Mouse (Mus musculus) bone marrow macrophage, adult 2 months (primary cell): ENCODE data around the gene Dcaf10. TPM values are rescaled to one million over a fixed set of nuclear protein-coding genes. Genes with fewer than 3 reads are reported as not detected.
"Not testable (repeated sequence)": the region's sequence is repeated elsewhere in the genome, so short reads cannot be mapped to it uniquely, and the experiment has no call there.

Experiments
- H3K27ac ChIP-seq: 2 replicates; pipeline ENCODE4 v1.5.1; 2012; ENCODE audit warnings: low read depth, low read length; ENCODE audit not compliant: insufficient read depth
- H3K4me1 ChIP-seq: 2 replicates; pipeline ENCODE4 v1.6.1; 2012; ENCODE audit warnings: low read length; ENCODE audit not compliant: control insufficient read depth, insufficient read depth
- H3K4me3 ChIP-seq: 2 replicates; pipeline ENCODE4 v1.5.1; 2012; ENCODE audit warnings: mild to moderate bottlenecking, low read length, moderate library complexity; ENCODE audit not compliant: insufficient read depth
- CTCF ChIP-seq: IDR thresholded peaks from 2 replicates; pipeline ENCODE4 v1.5.1; 2012; ENCODE audit warnings: low read depth, mild to moderate bottlenecking, low read length, moderate library complexity
- POLR2A ChIP-seq: IDR thresholded peaks from 2 replicates; pipeline ENCODE4 v1.6.1; 2012; ENCODE audit warnings: mild to moderate bottlenecking, low read depth, low read length, borderline replicate concordance
- polyA plus RNA-seq: library from polyadenylated mRNA; stranded (reverse); fragments of >200 nt; gene quantifications from 2 replicates; pipeline ENCODE4 v1.2.4, GENCODE M21; 2012; ENCODE audit not compliant: missing spikeins, insufficient read depth, insufficient read length

Dcaf10 gene
- polyA plus RNA-seq, 1 experiment, result 10.8 TPM

DNA sequence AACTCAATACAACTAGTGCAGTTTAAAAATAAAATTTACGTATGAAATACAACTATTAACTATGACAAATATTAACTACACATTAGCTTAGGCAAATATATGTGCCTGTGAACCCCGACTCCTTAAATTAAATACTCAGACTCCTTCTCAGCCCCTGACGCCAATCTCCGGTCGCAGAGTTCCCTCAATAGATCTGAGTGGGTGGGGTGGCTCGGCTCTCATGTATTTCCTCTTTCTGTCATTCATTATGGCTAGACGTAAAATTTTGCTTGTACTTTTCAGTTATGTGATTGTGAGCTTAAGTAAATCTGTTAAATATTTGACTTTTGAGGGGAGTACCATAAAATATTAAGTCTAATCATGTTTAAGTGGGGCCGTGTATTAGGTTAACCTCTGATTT is 51.1 kb downstream of the Dcaf10 start:
- TF ChIP-seq CTCF (no peak), POLR2A (no peak)
- H3K27ac ChIP-seq, result no peak overlapping the region
- H3K4me3 ChIP-seq, result no peak overlapping the region
- H3K4me1 ChIP-seq, result peaks cover 2% of the 10 kb centered on the region; the same call in 1 of the 2 replicates

DNA sequence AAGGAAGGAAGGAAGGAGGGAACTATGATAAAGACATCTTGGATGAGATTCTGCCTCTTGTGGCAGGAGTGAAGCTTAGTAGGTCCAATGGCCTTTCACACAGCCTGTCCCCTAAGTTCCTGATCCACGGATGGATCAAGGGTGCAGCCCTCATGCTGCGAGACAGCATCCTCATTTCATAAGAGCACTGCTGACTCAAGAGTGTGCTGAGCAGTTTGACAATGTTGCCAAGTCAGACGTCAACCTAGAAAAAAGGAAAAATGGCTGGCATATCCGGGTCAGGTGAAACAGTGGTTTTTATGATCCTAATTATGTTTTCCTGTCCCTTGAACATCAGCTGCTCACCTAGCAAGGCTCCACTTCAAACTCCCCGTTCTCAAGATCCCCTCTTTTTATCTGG is 51.8 kb downstream of the Dcaf10 start:
- Histone ChIP-seq H3K27ac (no peak overlapping the region), H3K4me1 (peaks cover 2% of the 10 kb centered on the region), H3K4me3 (no peak overlapping the region)
- TF ChIP-seq CTCF, result no peak
- TF ChIP-seq POLR2A, result no peak

GRCm38 (mm10) chr4:45396211-45396610 is 54.3 kb downstream of the Dcaf10 start:
- not testable (repeated sequence) for H3K4me1 ChIP-seq, H3K27ac ChIP-seq, H3K4me3 ChIP-seq

DNA sequence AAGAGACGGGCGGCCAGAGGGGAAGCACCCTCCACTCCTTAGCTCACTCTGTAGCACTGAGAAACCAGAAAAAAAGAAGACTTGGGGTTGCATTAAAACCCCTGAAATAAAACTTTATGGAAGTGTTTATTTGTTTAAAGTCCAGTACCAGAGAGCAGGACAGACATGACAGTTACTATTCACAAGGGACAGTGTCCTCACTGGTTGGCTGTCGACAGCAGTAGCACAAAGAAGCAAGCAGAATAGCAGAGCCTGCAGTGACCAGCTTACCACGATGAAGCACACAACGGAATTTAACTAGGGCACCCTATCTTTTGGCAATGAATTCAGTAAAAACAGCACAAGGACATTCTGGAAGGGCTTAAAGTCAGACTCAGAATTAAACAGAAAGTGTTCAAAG is 56.4 kb downstream of the Dcaf10 start:
- not testable (repeated sequence) for H3K4me3 ChIP-seq, H3K27ac ChIP-seq, H3K4me1 ChIP-seq

DNA sequence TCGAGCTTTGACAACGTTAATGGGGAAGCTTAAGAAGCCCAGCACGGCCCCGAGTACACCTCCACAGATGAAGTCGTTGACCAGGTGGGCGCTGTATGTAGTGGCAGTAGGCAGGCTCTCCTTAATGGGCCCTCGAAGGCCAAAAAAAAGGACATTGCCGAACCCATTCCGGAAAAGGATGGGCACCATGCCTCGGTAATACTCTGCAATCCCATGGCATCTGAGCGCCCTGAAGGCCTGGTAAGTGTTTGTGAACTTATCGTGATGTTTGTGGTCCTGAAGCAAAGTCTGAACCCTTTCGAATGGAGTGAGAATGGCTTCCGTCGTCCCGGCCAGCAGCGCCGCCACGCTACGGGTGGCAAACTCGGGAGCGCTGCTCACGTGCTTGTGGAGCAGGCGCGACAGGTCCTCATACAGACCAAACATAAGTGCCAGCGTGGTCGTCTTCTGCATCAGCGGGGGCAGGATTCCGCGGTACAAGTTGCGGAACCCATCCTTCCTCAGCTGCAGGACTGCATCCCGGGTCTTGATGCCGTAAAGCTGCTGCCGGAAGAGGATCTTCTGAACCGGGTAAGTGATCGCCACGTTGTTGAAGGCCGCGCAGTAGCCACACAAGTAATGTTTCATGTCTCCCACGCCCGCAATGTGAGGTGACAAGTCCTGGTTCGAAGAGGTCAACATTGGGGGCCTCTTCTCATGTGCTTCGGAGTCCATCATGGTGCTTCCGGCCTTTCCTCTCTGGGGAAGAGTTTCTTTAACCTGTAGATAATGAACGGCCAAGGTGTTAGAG is 57.7 kb downstream of the Dcaf10 start:
- TF ChIP-seq POLR2A, result no peak
- no peak for TF ChIP-seq CTCF
- Histone ChIP-seq H3K4me1 (no peaks in the 10 kb centered on the region; the same call in 1 of the 2 replicates), H3K27ac (no peak overlapping the region), H3K4me3 (no peak overlapping the region)

DNA sequence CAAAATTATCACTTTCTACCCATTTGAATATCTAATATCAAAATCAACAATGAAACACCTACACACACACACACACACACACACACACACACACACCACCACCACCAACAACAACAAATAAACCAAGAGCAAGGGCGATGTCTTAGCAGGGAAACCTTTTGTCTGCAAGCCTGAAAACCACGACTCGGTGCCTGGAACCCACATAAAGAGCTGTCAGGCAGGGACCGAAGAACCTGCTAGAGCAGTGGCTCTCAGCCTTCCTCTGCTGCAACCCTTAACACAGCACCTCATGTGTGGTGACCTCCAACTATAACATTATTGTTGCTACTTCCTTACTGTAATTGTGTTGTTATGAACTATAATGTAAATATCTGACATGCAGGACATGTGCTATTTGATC is 60.4 kb downstream of the Dcaf10 start:
- H3K4me1 ChIP-seq, result peaks cover 7% of the 10 kb centered on the region
- H3K4me3 ChIP-seq, result no peak overlapping the region
- TF ChIP-seq CTCF (no peak), POLR2A (no peak)
- H3K27ac ChIP-seq, result no peak overlapping the region

- TF ChIP-seq POLR2A (no peak), CTCF (no peak)
- H3K4me3 ChIP-seq, result no peak overlapping the region
- H3K27ac ChIP-seq, result no peak overlapping the region
- peaks cover 7% of the 10 kb centered on the region for H3K4me1 ChIP-seq
Measured at GRCm38 (mm10) chr4:45402878-45403498, 61.1 kb downstream of the Dcaf10 start.

- no peak overlapping the region for H3K4me3 ChIP-seq
Measured at GRCm38 (mm10) chr4:45403499-45403878, 61.6 kb downstream of the Dcaf10 start.

GRCm38 (mm10) chr4:45404086-45404485 is 62.2 kb downstream of the Dcaf10 start:
- peaks cover 7% of the 10 kb centered on the region for H3K4me1 ChIP-seq
- no peak overlapping the region for H3K27ac ChIP-seq
- no peak overlapping the region for H3K4me3 ChIP-seq
- no peak for TF ChIP-seq POLR2A
- TF ChIP-seq CTCF, result no peak

More at GRCm38 (mm10) chr4:45403499-45403878, 61.6 kb downstream of the Dcaf10 start:
- Histone ChIP-seq H3K27ac (no peak overlapping the region), H3K4me1 (peaks cover 7% of the 10 kb centered on the region)
- TF ChIP-seq POLR2A, result no peak
- TF ChIP-seq CTCF, result no peak

GRCm38 (mm10) chr4:45405315-45405714 is 63.4 kb downstream of the Dcaf10 start:
- TF ChIP-seq CTCF, result no peak
- no peak for TF ChIP-seq POLR2A
- H3K4me3 ChIP-seq, result no peak overlapping the region
- H3K4me1 ChIP-seq, result peaks cover 14% of the 10 kb centered on the region
- H3K27ac ChIP-seq, result no peak overlapping the region
